29 mouse cellular contexts compared by ENCODE assay signal in genomic region chrX:161653106-161653505, GRCm38 (mm10).
DNase-seq lines count a peak whose midpoint lies in the region; ATAC-seq and TF ChIP-seq lines count a peak whose summit lies in the region.
"Had no signal": no experiment of that assay in that cellular context is flagged by ENCODE, and none has a peak within 500 bp of the region (broad histone marks: within the 10 kb centered on the region; RNA-seq: fewer than 3 reads in every experiment).

No protein-coding gene starts in this region.

- H3K9me3 ChIP-seq in forebrain, embryonic 13.5 days (replicated peaks) = no peaks in the 10 kb centered on the region
- H3K9me3 ChIP-seq in forebrain, embryonic 10.5 days = no peaks in the 10 kb centered on the region
- H3K9me3 ChIP-seq in hindbrain, postnatal 0 days (ENCODE audit: low read length) = no peaks in the 10 kb centered on the region
- H3K9me3 ChIP-seq in hindbrain, embryonic 10.5 days = no peaks in the 10 kb centered on the region
- no peaks in the 10 kb centered on the region for H3K9me3 ChIP-seq in forebrain, embryonic 16.5 days (ENCODE audit: control insufficient read depth, low read length)
- H3K9me3 ChIP-seq: embryonic facial prominence, embryonic 10.5 days; embryonic facial prominence, embryonic 13.5 days; G1E; hindbrain, embryonic 13.5 days had no signal

- no peak overlapping the region for H3K9ac ChIP-seq in forebrain, embryonic 13.5 days
- no peak overlapping the region for H3K9ac ChIP-seq in hindbrain, postnatal 0 days (replicated peaks; ENCODE audit: low read length)
- H3K9ac ChIP-seq in forebrain, embryonic 16.5 days (replicated peaks; ENCODE audit: low read depth, low read length) = no peak overlapping the region
- H3K9ac ChIP-seq: embryonic facial prominence, embryonic 13.5 days; hindbrain, embryonic 13.5 days had no signal

- TF ChIP-seq CTCF in hindbrain, postnatal 0 days (IDR thresholded peaks at IDR 0.05; ENCODE audit: low read depth) = no peak
- TF ChIP-seq CTCF in brain, embryonic 14.5 days (IDR thresholded peaks at IDR 0.05; ENCODE audit: borderline replicate concordance, extremely low read depth, insufficient read depth, insufficient read length) = no peak

- peak; percentile 58 for ATAC-seq in forebrain, embryonic 13.5 days
- no peak for ATAC-seq in hindbrain, postnatal 0 days
- ATAC-seq in forebrain, embryonic 16.5 days = peak; percentile 77
- ATAC-seq: hindbrain, embryonic 16.5 days; inflammation-experienced regulatory T-cells, adult 6 months; intestine, embryonic 16.5 days; Patski had no signal

- no peaks in the 10 kb centered on the region for H3K4me1 ChIP-seq in forebrain, embryonic 13.5 days
- H3K4me1 ChIP-seq in forebrain, embryonic 10.5 days = no peaks in the 10 kb centered on the region
- H3K4me1 ChIP-seq in hindbrain, postnatal 0 days (ENCODE audit: insufficient read depth, low read length) = no peaks in the 10 kb centered on the region
- no peaks in the 10 kb centered on the region for H3K4me1 ChIP-seq in hindbrain, embryonic 10.5 days (replicated peaks)
- no peaks in the 10 kb centered on the region; the same call in 1 of the 2 replicates for H3K4me1 ChIP-seq in forebrain, embryonic 16.5 days (replicated peaks; ENCODE audit: control insufficient read depth, insufficient read depth, low read length)
- H3K4me1 ChIP-seq: embryonic facial prominence, embryonic 10.5 days; embryonic facial prominence, embryonic 13.5 days; hindbrain, embryonic 13.5 days had no signal

- 59% methylated on average over 2 of the region's 2 CpGs for WGBS in forebrain, embryonic 13.5 days
- WGBS in forebrain, embryonic 10.5 days = 83% methylated on average over 2 of the region's 2 CpGs
- 60% methylated on average over 2 of the region's 2 CpGs for WGBS in hindbrain, postnatal 0 days
- WGBS in hindbrain, embryonic 10.5 days = 83% methylated on average over 2 of the region's 2 CpGs
- WGBS in forebrain, embryonic 16.5 days = 39% methylated on average over 2 of the region's 2 CpGs

- peaks cover 9% of the 10 kb centered on the region; the same call in 1 of the 2 replicates for H3K27me3 ChIP-seq in forebrain, embryonic 13.5 days
- H3K27me3 ChIP-seq in forebrain, embryonic 10.5 days (ENCODE audit: poor library complexity, severe bottlenecking) = peaks cover 93% of the 10 kb centered on the region
- no peaks in the 10 kb centered on the region for H3K27me3 ChIP-seq in hindbrain, postnatal 0 days (ENCODE audit: insufficient read depth, low read length)
- peaks cover 69% of the 10 kb centered on the region for H3K27me3 ChIP-seq in hindbrain, embryonic 10.5 days (ENCODE audit: insufficient read depth, poor library complexity, severe bottlenecking)
- no peaks in the 10 kb centered on the region for H3K27me3 ChIP-seq in forebrain, embryonic 16.5 days (replicated peaks; ENCODE audit: control insufficient read depth, insufficient read depth, low read length)
- H3K27me3 ChIP-seq: CH12.LX had no signal

- no peak overlapping the region for H3K4me2 ChIP-seq in forebrain, embryonic 13.5 days
- no peak overlapping the region for H3K4me2 ChIP-seq in hindbrain, postnatal 0 days (ENCODE audit: low read depth, low read length)
- no peak overlapping the region for H3K4me2 ChIP-seq in forebrain, embryonic 16.5 days (ENCODE audit: low read length)
- H3K4me2 ChIP-seq: embryonic facial prominence, embryonic 13.5 days; heart, embryonic 11.5 days; hindbrain, embryonic 13.5 days had no signal

- H3K36me3 ChIP-seq in forebrain, embryonic 13.5 days (ENCODE audit: poor library complexity, severe bottlenecking) = no peaks in the 10 kb centered on the region
- no peaks in the 10 kb centered on the region for H3K36me3 ChIP-seq in forebrain, embryonic 10.5 days (replicated peaks)
- no peaks in the 10 kb centered on the region for H3K36me3 ChIP-seq in hindbrain, postnatal 0 days (ENCODE audit: insufficient read depth, low read length)
- no peaks in the 10 kb centered on the region for H3K36me3 ChIP-seq in hindbrain, embryonic 10.5 days
- H3K36me3 ChIP-seq in forebrain, embryonic 16.5 days (ENCODE audit: control insufficient read depth, insufficient read depth) = no peaks in the 10 kb centered on the region
- H3K36me3 ChIP-seq: embryonic facial prominence, embryonic 10.5 days; embryonic facial prominence, embryonic 13.5 days; G1E; hindbrain, embryonic 13.5 days had no signal

- DNase-seq in forebrain, embryonic 10.5 days (ENCODE audit: extremely low spot score, low spot score) = no peak
- peak; percentile 43 for DNase-seq in hindbrain, postnatal 0 days (ENCODE audit: low spot score)
- no peak for DNase-seq in hindbrain, embryonic 10.5 days (ENCODE audit: low spot score)
- peak; percentile 86 for DNase-seq in brain, embryonic 14.5 days (ENCODE audit: low read depth)
- DNase-seq in ovary, postnatal 10 days (ENCODE audit: low spot score) = no peak
- DNase-seq: adrenal gland, postnatal 10 days; adrenal gland, postnatal 36 days; B cell, adult 2 months; cerebellum, adult 18-20 months; cerebellum, adult 9-10 months; cerebellum, postnatal 25 days; embryo, embryonic 11 days; gastrocnemius, adult 2 months; gastrocnemius, postnatal 14 days; heart, adult 11 months; kidney, adult 18-20 months had no signal

- TF ChIP-seq POLR2A in brain, embryonic 14.5 days (IDR thresholded peaks at IDR 0.05; ENCODE audit: borderline replicate concordance, extremely low read depth, insufficient read depth, insufficient read length, poor library complexity, severe bottlenecking) = no peak

- no peak overlapping the region for H3K4me3 ChIP-seq in forebrain, embryonic 13.5 days
- no peak overlapping the region for H3K4me3 ChIP-seq in forebrain, embryonic 10.5 days
- H3K4me3 ChIP-seq in hindbrain, postnatal 0 days (ENCODE audit: low read length) = no peak overlapping the region
- H3K4me3 ChIP-seq in hindbrain, embryonic 10.5 days = no peak overlapping the region
- no peak overlapping the region for H3K4me3 ChIP-seq in forebrain, embryonic 16.5 days (replicated peaks; ENCODE audit: low read length)
- H3K4me3 ChIP-seq: embryonic facial prominence, embryonic 10.5 days; embryonic facial prominence, embryonic 13.5 days; erythroblast, embryonic 14.5 days; gastrocnemius, adult 2 months; hindbrain, embryonic 13.5 days had no signal

- H3K27ac ChIP-seq in forebrain, embryonic 13.5 days = no peak overlapping the region
- no peak overlapping the region for H3K27ac ChIP-seq in forebrain, embryonic 10.5 days
- H3K27ac ChIP-seq in hindbrain, postnatal 0 days = no peak overlapping the region
- H3K27ac ChIP-seq in hindbrain, embryonic 10.5 days = no peak overlapping the region
- H3K27ac ChIP-seq in forebrain, embryonic 16.5 days (ENCODE audit: low read length) = peak overlapping the region; percentile 37; the same call in 1 of the 2 replicates
- H3K27ac ChIP-seq: embryonic facial prominence, embryonic 10.5 days; embryonic facial prominence, embryonic 13.5 days; gastrocnemius, adult 2 months; hindbrain, embryonic 13.5 days had no signal

Comparison
In these comparisons a context has a peak if more than half of its experiments do, and no peak if none do; other contexts are left out.
1. DNase-seq: peak in hindbrain, postnatal 0 days (single experiment) and brain, embryonic 14.5 days (single experiment); none in forebrain, embryonic 10.5 days (single experiment), hindbrain, embryonic 10.5 days (single experiment) and ovary, postnatal 10 days (single experiment).